Mouse (Mus musculus) ES-E14 (cell line): ENCODE measurements at regions not wholly inside any gene's neighbourhood (a gene's known extent, or its start where the extent isn't known, plus 50 kb on each side); places are given as distances from the start of the nearest gene placed in this dataset.

Source experiments
- CHD2 ChIP-seq: IDR thresholded peaks from 2 replicates; pipeline ENCODE4 v1.6.1; 2014; ENCODE audit warnings: mild to moderate bottlenecking, low read depth, low read length, inconsistent platforms
- HCFC1 ChIP-seq: IDR thresholded peaks from 2 replicates; pipeline ENCODE4 v1.6.1; 2012; ENCODE audit warnings: low read length, inconsistent platforms, borderline replicate concordance; ENCODE audit not compliant: insufficient read depth
- MAFK ChIP-seq: IDR thresholded peaks from 2 replicates; pipeline ENCODE4 v1.6.1; 2014; ENCODE audit warnings: mild to moderate bottlenecking, low read depth, low read length, inconsistent platforms; ENCODE audit not compliant: insufficient read depth
- ZNF384 ChIP-seq: IDR thresholded peaks from 2 replicates; pipeline ENCODE4 v1.6.1; 2012; ENCODE audit warnings: low read depth, low read length, inconsistent platforms

- no peak for TF ChIP-seq CHD2
- TF ChIP-seq MAFK = no peak
- no peak for TF ChIP-seq HCFC1
- TF ChIP-seq ZNF384 = no peak
These were observed 737.0 kb downstream of the Tmem132b start for GRCm38 (mm10) chr5:126268592-126268991.
